Mouse (Mus musculus) limb, embryonic 15.5 days (tissue): ENCODE measurements around the gene C2cd2l. TPM values are rescaled to one million over a fixed set of nuclear protein-coding genes. Genes with fewer than 3 reads are reported as not detected.
"Not testable (repeated sequence)": the region's sequence is repeated elsewhere in the genome, so short reads cannot be mapped to it uniquely, and the experiment has no call there.

ENCODE experiments used
- ATAC-seq: fragments of 200-750 bp; cut with Nextera tagmentation; 2 replicates; pipeline ENCODE4 v1.8.0; 2017; ENCODE audit warnings: low read depth, moderate TSS enrichment; ENCODE audit not compliant: insufficient number of reproducible peaks, low FRiP score, low TSS enrichment
- H3K27ac ChIP-seq: fragments of 300-500 bp; sonication (generic); 2 replicates; pipeline ENCODE4 v1.5.1; 2015; ENCODE audit warnings: moderate library complexity, mild to moderate bottlenecking, inconsistent platforms
- H3K27me3 ChIP-seq: fragments of 300-500 bp; sonication (generic); 2 replicates; pipeline ENCODE4 v1.6.1; 2015; ENCODE audit warnings: inconsistent platforms
- H3K36me3 ChIP-seq: fragments of 300-500 bp; sonication (generic); 2 replicates; pipeline ENCODE4 v1.6.1; 2015; ENCODE audit warnings: inconsistent platforms
- H3K4me1 ChIP-seq: fragments of 300-500 bp; sonication (generic); 2 replicates; pipeline ENCODE4 v1.6.1; 2015; ENCODE audit warnings: inconsistent platforms
- H3K4me2 ChIP-seq: fragments of 300-500 bp; sonication (generic); 2 replicates; pipeline ENCODE4 v1.6.1; 2015; ENCODE audit warnings: mild to moderate bottlenecking, inconsistent platforms
- H3K4me3 ChIP-seq: fragments of 300-500 bp; sonication (generic); 2 replicates; pipeline ENCODE4 v1.5.1; 2015; ENCODE audit warnings: mild to moderate bottlenecking, inconsistent platforms
- H3K9ac ChIP-seq: fragments of 300-500 bp; sonication (generic); 2 replicates; pipeline ENCODE4 v1.6.1; 2015; ENCODE audit warnings: inconsistent platforms
- H3K9me3 ChIP-seq: fragments of 300-500 bp; sonication (generic); 2 replicates; pipeline ENCODE4 v1.6.1; 2016; ENCODE audit warnings: inconsistent platforms
- WGBS: fragments of 180-500 bp; shearing (Covaris S2); methylation state at CpG from one replicate; pipeline ENCODE4 v1.1.7; 2015; 5-methylcytosine and 5-hydroxymethylcytosine counted together
- polyA plus RNA-seq: library from polyadenylated mRNA; unstranded; fragments of >200 nt; fragmentation: Nextera tagmentation; extraction: Ambion mirVana; gene quantifications from 2 replicates; pipeline ENCODE4 v1.2.1, GENCODE M21; 2015

Gene C2cd2l
- polyA plus RNA-seq, 1 experiment from 2014 or later: 6.9 TPM

DNA sequence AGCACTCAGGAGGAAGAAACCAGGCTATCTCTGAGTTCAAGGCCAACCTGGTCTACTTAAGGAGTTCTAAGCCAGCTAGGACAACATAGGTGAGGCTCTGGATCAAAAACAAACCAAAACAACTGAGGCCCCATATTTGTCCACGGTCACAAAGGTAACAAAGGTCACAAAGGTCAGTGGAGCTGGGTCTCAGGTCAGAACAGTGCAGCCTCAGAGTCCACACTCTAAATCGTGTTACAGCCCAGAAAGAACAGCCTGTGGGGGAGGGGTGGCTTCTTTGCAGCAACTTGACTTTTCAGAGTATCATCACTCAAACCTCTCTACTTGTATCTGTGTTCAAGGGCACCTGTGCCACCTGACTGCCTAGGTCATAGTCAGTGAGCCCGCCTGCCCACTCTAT lies 10.3 kb downstream of the C2cd2l start:
- no peak overlapping the region for H3K9ac ChIP-seq
- WGBS: 64% methylated on average over 3 of the region's 3 CpGs
- H3K27ac ChIP-seq: no peak overlapping the region
- no peak for ATAC-seq
- H3K4me2 ChIP-seq: no peak overlapping the region
- H3K4me3 ChIP-seq: no peak overlapping the region
- peaks cover 31% of the 10 kb centered on the region for H3K36me3 ChIP-seq
- H3K9me3 ChIP-seq: no peaks in the 10 kb centered on the region
- peaks cover 9% of the 10 kb centered on the region for H3K4me1 ChIP-seq
- no peaks in the 10 kb centered on the region for H3K27me3 ChIP-seq

DNA sequence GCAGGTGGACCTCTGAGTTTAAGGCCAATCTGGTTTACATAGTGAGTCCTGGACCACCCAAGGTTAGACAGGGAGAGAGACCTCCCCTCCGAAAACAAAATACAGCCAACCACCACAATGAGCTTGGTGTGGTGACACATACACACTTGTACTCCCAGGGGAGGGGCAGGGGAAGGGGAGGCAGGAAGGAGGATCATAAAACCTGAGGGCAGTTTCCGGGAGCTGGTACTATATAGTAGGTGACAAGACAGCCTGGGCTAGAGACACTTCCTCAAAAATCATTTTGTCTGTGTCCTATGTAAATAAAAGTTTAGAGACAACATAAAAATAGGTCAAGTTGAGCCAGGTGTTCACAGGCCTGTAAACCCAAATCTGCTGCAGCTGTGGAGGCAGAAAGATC lies 12.8 kb downstream of the C2cd2l start:
- Histone ChIP-seq H3K27ac (no peak overlapping the region), H3K27me3 (no peaks in the 10 kb centered on the region), H3K4me1 (peaks cover 22% of the 10 kb centered on the region), H3K36me3 (peaks cover 17% of the 10 kb centered on the region), H3K4me2 (no peak overlapping the region), H3K9ac (no peak overlapping the region), H3K9me3 (no peaks in the 10 kb centered on the region), H3K4me3 (no peak overlapping the region)
- ATAC-seq: no peak
- WGBS: 68% methylated on average over 2 of the region's 2 CpGs

DNA sequence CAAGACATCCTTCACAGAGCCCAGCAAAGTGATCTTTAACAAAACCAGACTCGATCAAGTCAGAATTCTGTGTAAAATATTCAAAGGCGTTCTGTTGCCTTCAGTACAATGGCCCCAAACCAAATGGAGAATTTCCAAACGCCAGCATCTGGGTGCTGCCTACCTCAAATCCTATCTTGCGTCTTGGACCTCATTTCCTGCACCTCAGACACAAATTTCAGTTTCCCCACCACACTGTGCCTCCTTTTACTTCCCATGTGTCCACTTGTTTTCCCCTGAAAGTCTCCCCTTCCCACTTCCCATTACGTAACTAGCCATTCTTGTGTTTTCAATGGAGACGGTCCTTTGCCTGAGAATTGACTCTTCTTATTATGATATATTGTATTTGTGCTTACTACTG lies 13.6 kb downstream of the C2cd2l start:
- H3K4me2 ChIP-seq: no peak overlapping the region
- H3K27ac ChIP-seq: no peak overlapping the region
- ATAC-seq: no peak
- 83% methylated on average over 6 of the region's 6 CpGs for whole genome bisulfite sequencing
- no peaks in the 10 kb centered on the region for H3K27me3 ChIP-seq
- H3K36me3 ChIP-seq: peaks cover 24% of the 10 kb centered on the region
- H3K9me3 ChIP-seq: no peaks in the 10 kb centered on the region
- peaks cover 22% of the 10 kb centered on the region for H3K4me1 ChIP-seq
- no peak overlapping the region for H3K4me3 ChIP-seq
- H3K9ac ChIP-seq: no peak overlapping the region

DNA sequence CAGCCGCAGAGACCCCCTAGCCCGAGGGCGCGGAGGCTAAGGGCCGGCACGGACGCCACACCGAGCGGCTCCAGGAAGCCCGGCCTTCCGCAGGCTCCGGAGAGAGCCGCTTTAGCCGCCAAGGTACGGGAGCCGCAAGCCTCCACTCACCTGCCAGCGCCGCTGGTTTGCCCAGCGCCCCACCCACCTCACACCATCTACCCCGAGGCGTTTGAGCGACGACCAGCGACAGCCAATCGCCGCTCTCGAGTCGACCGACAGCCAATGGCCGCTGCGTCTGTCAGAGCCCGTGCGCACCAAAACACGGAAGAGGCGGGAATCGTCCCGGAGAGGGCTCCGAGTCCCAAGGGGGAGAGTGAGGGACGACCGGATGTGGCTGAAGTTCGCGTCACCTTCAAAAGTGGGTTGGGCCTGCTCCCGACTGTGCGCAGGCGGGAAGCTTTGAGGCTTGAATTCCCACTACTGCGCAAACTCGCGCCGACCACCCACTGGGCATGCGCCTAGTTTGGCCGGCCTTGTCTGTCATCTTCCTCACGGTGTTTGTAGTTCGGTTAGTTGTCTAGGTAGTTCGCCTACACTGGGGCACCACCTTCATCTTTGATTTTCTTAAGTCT lies 14.5 kb downstream of the C2cd2l start, which contains the start of gene Hinfp:
Gene Hinfp (minus strand): TSS at position 206 of the 614 bp plus-strand sequence.
- H3K4me3 ChIP-seq: peak within 1 kb of the TSS; percentile 94
- H3K27ac ChIP-seq: peak within 1 kb of the TSS; percentile 80
- H3K4me2 ChIP-seq: peak within 1 kb of the TSS; percentile 75
- H3K9ac ChIP-seq: peak within 1 kb of the TSS; percentile 95
- no peaks in the 10 kb centered on the region for H3K9me3 ChIP-seq
- H3K36me3 ChIP-seq: peaks cover 30% of the 10 kb centered on the region
- ATAC-seq: peak; percentile 100
- no peaks in the 10 kb centered on the region for H3K27me3 ChIP-seq
- under 1% methylated on average over 54 of the region's 54 CpGs for WGBS
- peaks cover 16% of the 10 kb centered on the region for H3K4me1 ChIP-seq

DNA sequence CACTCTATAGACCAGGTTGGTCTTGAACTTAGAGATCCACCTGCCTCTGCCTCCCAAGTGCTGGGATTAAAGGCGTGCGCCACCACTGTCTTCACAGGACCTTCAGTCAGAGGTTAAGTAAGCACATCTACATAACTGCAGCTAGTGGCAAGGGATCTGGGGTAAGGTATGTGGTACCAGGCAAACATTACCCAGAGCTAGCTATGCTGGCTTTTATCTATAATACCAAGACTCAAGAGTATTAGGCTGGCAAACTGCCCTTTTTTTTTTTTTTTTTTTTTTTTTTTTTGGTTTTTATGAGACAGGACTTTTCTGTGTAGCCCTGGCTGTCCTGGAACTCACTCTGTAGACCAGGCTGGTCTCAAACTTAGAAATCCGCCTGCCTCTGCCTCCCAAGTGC lies 20.1 kb downstream of the C2cd2l start:
- ATAC-seq, H3K9ac ChIP-seq, H3K27ac ChIP-seq, H3K9me3 ChIP-seq, H3K4me3 ChIP-seq, H3K4me2 ChIP-seq, H3K27me3 ChIP-seq: not testable (repeated sequence)
- Histone ChIP-seq H3K4me1 (peaks cover 15% of the 10 kb centered on the region), H3K36me3 (peaks cover 76% of the 10 kb centered on the region)
- 98% methylated on average over 3 of the region's 3 CpGs for WGBS

DNA sequence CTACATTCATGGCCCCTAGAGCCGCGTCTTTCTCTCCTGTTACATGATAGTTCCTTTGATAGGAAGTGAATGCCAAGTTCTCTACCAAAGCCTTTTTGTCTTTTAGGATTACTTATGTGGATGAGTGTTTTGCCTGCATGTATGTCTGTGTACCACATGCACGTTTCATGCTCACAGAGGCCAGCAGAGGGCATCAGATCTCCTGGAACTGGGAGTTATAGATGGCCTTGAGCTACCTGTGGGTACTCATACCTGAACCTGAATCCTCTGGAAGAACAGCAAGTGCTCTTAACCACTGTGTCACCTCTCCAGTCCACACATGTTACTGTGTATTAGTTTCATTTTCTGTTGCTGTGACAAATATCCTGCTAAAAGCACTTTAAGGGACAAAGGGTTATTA lies 27.6 kb downstream of the C2cd2l start:
- ATAC-seq: no peak
- peaks cover 16% of the 10 kb centered on the region for H3K4me1 ChIP-seq
- H3K27me3 ChIP-seq: peaks cover 16% of the 10 kb centered on the region; the same call in 1 of the 2 replicates
- no peaks in the 10 kb centered on the region for H3K9me3 ChIP-seq
- H3K9ac ChIP-seq: no peak overlapping the region
- H3K4me3 ChIP-seq: no peak overlapping the region
- WGBS: 73% methylated on average over 3 of the region's 3 CpGs
- no peak overlapping the region for H3K27ac ChIP-seq
- H3K36me3 ChIP-seq: peaks cover 67% of the 10 kb centered on the region
- H3K4me2 ChIP-seq: no peak overlapping the region

DNA sequence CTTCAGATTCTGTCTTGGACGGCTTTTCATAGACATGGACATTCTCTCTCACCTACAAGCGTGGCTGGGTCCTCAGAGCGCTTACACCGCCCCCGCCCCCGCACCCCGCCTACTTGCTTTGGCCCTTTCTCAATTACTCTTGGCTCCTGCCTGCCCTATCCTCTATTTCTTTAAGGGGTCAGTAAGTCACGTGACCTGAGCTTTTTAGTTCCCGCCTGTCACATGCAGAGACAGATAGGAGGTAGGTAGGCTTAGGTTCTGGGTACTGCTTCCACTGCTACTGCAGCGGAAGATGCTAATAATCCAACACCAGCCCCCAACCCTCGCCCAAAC lies 31.2 kb downstream of the C2cd2l start:
- Histone ChIP-seq H3K4me2 (no peak overlapping the region; the same call in 1 of the 2 replicates), H3K9ac (no peak overlapping the region), H3K27ac (no peak overlapping the region), H3K4me3 (peak overlapping the region; percentile 64; the same call in 1 of the 2 replicates), H3K27me3 (peaks cover 23% of the 10 kb centered on the region; the same call in 1 of the 2 replicates), H3K9me3 (no peaks in the 10 kb centered on the region), H3K36me3 (peaks cover 34% of the 10 kb centered on the region), H3K4me1 (peaks cover 26% of the 10 kb centered on the region)
- ATAC-seq: no peak
- 11% methylated on average over 11 of the region's 11 CpGs for WGBS

DNA sequence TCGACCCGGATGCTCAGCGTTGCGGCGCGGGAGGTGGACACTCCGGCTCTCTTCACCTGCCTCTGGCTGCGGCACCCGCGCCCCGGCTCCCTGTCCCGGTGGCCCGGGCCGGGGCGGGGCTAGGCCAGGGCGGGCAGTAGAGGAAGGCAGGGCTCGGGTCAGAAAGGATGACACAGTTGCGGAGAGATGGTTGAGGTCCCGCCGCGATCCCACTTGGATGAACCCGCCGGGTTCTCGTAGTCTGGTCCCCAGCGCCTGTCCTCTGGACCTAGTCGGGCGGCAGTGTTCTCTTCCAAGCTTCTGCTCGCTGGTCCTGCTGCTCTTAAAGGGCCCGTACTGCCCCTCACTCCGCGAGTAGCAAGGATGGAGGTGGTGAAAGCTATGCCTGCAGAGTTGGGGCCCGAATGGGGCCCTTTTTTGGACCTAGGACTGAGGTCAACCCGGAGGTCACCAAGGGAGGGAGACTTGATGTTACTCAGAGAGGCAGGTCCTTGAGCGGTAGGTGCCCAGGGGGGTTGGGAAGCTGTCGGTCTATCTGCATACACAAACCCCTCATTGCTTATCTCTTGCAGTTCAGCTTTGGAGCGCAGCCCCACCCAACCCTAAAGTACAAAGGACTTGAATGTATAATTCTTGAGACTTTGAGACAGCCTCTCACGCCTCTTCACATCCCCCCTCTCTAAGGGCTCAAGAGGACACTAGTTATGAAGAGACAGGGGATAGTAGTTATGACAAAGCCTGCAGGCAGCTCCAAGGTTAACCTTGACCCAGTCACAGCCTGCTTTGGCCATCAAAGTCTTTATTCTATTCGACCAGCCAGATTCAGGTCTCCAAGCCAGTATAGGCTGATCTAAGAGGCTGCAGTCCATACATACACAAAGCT lies 31.8 kb downstream of the C2cd2l start, which contains the start of gene Abcg4:
Gene Abcg4 (minus strand): TSS at position 540 of the 883 bp plus-strand sequence.
- H3K9me3 ChIP-seq: no peaks in the 10 kb centered on the region
- no peak within 1 kb of the TSS for H3K27ac ChIP-seq
- H3K27me3 ChIP-seq: peaks cover 23% of the 10 kb centered on the region; the same call in 1 of the 2 replicates
- peak within 1 kb of the TSS; percentile 93 for H3K4me2 ChIP-seq
- peak; percentile 12; the same call in 1 of the 2 replicates for ATAC-seq
- 1% methylated on average over 38 of the region's 38 CpGs for whole genome bisulfite sequencing
- H3K9ac ChIP-seq: peak within 1 kb of the TSS; percentile 71
- H3K4me3 ChIP-seq: peak within 1 kb of the TSS; percentile 64
- H3K36me3 ChIP-seq: peaks cover 28% of the 10 kb centered on the region
- peaks cover 26% of the 10 kb centered on the region for H3K4me1 ChIP-seq

DNA sequence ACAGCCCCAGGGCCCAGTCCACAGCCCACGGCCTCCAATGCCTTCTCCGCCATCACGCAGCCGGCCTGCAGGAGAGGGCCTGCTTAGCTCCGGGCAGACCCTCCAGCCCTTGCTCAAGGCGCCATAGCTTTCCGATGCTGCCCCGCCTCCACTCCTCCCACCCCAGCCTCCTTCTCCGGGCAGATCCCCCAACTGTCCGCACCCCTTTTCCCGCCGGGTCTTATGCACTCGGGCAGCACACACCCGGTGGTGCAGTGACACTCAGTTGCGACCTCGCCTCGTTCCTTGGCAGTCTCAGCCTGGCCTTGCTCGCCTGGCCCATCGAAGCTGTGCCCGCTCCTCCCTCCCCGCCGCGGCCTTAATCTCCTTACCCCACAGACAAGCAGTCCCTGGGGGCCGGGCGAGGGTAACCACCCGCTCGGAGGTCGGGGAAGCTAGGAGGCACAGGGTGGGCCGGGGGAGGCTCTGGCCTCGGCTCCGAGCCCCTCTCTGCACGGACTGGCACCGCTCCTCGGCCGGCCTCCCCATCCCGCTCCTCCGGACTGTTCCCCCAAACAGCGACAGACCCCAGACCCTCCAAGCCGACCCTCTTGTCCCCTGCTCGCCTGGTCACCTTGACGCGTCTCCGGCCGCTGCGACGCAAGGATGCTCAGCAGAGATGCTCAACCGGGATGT lies 32.5 kb downstream of the C2cd2l start:
- Histone ChIP-seq H3K4me3 (peak overlapping the region; percentile 64), H3K9me3 (no peaks in the 10 kb centered on the region), H3K36me3 (peaks cover 20% of the 10 kb centered on the region), H3K27ac (no peak overlapping the region), H3K4me1 (peaks cover 26% of the 10 kb centered on the region), H3K27me3 (peaks cover 23% of the 10 kb centered on the region; the same call in 1 of the 2 replicates), H3K4me2 (peak overlapping the region; percentile 93), H3K9ac (peak overlapping the region; percentile 71)
- WGBS: 2% methylated on average over 47 of the region's 47 CpGs
- ATAC-seq: peak; percentile 31; the same call in 1 of the 2 replicates

DNA sequence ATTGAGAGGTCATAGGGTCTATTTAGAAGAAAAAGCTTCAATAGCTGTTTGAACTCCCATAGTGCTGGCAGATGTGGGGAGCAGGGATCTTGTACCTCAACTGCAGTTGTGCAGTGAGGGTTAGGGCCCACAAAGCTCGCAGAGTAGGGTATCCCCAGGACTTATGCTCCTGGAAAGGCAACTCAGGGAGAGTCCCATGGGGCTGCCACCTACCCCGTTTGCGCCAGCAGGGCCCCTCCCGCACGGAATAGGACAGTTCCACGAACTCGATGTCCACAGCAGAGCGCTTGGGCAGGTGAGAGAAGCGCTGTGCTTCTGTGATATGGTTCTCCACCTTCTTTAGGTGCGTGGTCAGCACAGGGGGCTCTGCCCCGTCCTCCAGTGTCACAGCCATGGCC lies 33.1 kb downstream of the C2cd2l start:
- Histone ChIP-seq H3K4me3 (peak overlapping the region; percentile 64), H3K4me1 (peaks cover 26% of the 10 kb centered on the region), H3K27ac (no peak overlapping the region), H3K27me3 (peaks cover 23% of the 10 kb centered on the region; the same call in 1 of the 2 replicates), H3K36me3 (peaks cover 17% of the 10 kb centered on the region), H3K4me2 (peak overlapping the region; percentile 93), H3K9ac (peak overlapping the region; percentile 71), H3K9me3 (no peaks in the 10 kb centered on the region)
- 8% methylated on average over 11 of the region's 11 CpGs for WGBS
- no peak for ATAC-seq

DNA sequence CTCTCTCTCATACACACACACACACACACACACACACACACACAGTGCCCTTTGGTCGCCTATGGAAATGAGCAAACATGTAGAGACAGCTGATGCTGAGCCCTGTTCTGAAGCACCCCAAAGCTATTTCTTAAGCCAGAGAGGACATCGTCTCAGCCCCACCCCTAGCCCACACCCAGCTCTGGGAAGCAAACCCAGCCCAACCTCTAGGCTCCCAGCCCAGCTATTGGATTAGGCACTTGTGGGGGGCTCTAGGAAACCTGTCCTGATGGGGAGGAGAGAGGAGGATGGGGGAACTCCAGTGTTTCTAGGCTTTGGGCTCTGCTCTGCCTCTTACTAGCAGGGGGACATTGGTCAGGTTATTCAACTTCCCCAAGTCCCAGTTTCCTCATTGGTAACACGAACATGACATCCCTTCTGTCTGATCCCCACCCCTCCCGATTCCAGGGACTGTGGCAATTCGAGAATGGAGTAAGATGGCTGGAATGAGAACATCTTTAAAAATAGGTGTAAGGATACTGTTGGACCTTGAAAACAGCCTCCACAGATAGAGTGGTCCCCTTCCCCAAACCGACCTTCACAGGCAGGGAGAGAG lies 33.7 kb downstream of the C2cd2l start:
- H3K4me3 ChIP-seq: no peak overlapping the region
- no peak overlapping the region for H3K9ac ChIP-seq
- H3K36me3 ChIP-seq: peaks cover 15% of the 10 kb centered on the region
- peaks cover 23% of the 10 kb centered on the region; the same call in 1 of the 2 replicates for H3K27me3 ChIP-seq
- H3K27ac ChIP-seq: no peak overlapping the region
- no peak for ATAC-seq
- 9% methylated on average over 5 of the region's 6 CpGs for WGBS
- no peaks in the 10 kb centered on the region for H3K9me3 ChIP-seq
- no peak overlapping the region for H3K4me2 ChIP-seq
- H3K4me1 ChIP-seq: peaks cover 26% of the 10 kb centered on the region
